Mouse (Mus musculus) forebrain, embryonic 16.5 days (tissue): ENCODE data around the gene Anapc15. TPM values are rescaled to one million over a fixed set of nuclear protein-coding genes. Genes with fewer than 3 reads are reported as not detected.

Experiments
- ATAC-seq: fragments of 200-750 bp; cut with Nextera tagmentation; 2 replicates; pipeline ENCODE4 v1.8.0; 2017; ENCODE audit warnings: mild to moderate bottlenecking, moderate library complexity
- H3K27ac ChIP-seq: fragments of 300-500 bp; sonication (generic); 2 replicates; pipeline ENCODE4 v1.5.1; 2014; ENCODE audit warnings: low read length, control low read depth
- H3K27me3 ChIP-seq: fragments of 300-500 bp; sonication (generic); replicated peaks from 2 replicates; pipeline ENCODE4 v1.6.1; 2014; ENCODE audit warnings: low read length; ENCODE audit not compliant: control insufficient read depth, insufficient read depth
- H3K36me3 ChIP-seq: fragments of 300-500 bp; sonication (generic); 2 replicates; pipeline ENCODE4 v1.6.1; 2014; ENCODE audit not compliant: control insufficient read depth, insufficient read depth
- H3K4me1 ChIP-seq: fragments of 300-500 bp; sonication (generic); replicated peaks from 2 replicates; pipeline ENCODE4 v1.6.1; 2014; ENCODE audit warnings: low read length; ENCODE audit not compliant: control insufficient read depth, insufficient read depth
- H3K4me2 ChIP-seq: fragments of 300-500 bp; sonication (generic); 2 replicates; pipeline ENCODE4 v1.6.1; 2014; ENCODE audit warnings: mild to moderate bottlenecking, low read length, control low read depth
- H3K4me3 ChIP-seq: fragments of 300-500 bp; sonication (generic); replicated peaks from 2 replicates; pipeline ENCODE4 v1.5.1; 2014; ENCODE audit warnings: mild to moderate bottlenecking, low read length, control low read depth
- H3K9ac ChIP-seq: fragments of 300-500 bp; sonication (generic); replicated peaks from 2 replicates; pipeline ENCODE4 v1.6.1; 2014; ENCODE audit warnings: low read depth, low read length, control low read depth
- H3K9me3 ChIP-seq: fragments of 300-500 bp; sonication (generic); 2 replicates; pipeline ENCODE4 v1.6.1; 2016; ENCODE audit warnings: low read length; ENCODE audit not compliant: control insufficient read depth
- WGBS: fragments of 180-500 bp; shearing (Covaris S2); extraction: QIAGEN DNeasy Blood & Tissue Kit; methylation state at CpG from one replicate; pipeline ENCODE4 v1.1.7; 2014; 5-methylcytosine and 5-hydroxymethylcytosine counted together
- polyA plus RNA-seq: library from polyadenylated mRNA; unstranded; fragments of >200 nt; fragmentation: Nextera tagmentation; extraction: Ambion mirVana; gene quantifications from 2 replicates; pipeline ENCODE4 v1.2.1, GENCODE M21; 2015

Anapc15 gene
- polyA plus RNA-seq, 1 experiment from 2014 or later = 72.3 TPM

GRCm38 (mm10) chr7:101832372-101832771, 31.1 kb upstream of the Anapc15 start:
- WGBS = 92% methylated on average over 4 of the region's 4 CpGs
- Histone ChIP-seq H3K4me3 (no peak overlapping the region), H3K9ac (no peak overlapping the region), H3K4me2 (no peak overlapping the region), H3K36me3 (peaks cover 5% of the 10 kb centered on the region; the same call in 1 of the 2 replicates), H3K27me3 (peaks cover 1% of the 10 kb centered on the region; the same call in 1 of the 2 replicates), H3K9me3 (no peaks in the 10 kb centered on the region), H3K4me1 (peaks cover 31% of the 10 kb centered on the region), H3K27ac (no peak overlapping the region)
- ATAC-seq = no peak

GRCm38 (mm10) chr7:101833352-101833751, 30.2 kb upstream of the Anapc15 start:
- ATAC-seq = no peak
- Histone ChIP-seq H3K9ac (no peak overlapping the region), H3K36me3 (peaks cover 5% of the 10 kb centered on the region; the same call in 1 of the 2 replicates), H3K4me1 (peaks cover 37% of the 10 kb centered on the region), H3K4me3 (no peak overlapping the region), H3K4me2 (no peak overlapping the region), H3K27me3 (peaks cover 2% of the 10 kb centered on the region; the same call in 1 of the 2 replicates), H3K9me3 (no peaks in the 10 kb centered on the region), H3K27ac (no peak overlapping the region)
- 61% methylated on average over 5 of the region's 5 CpGs for WGBS

- WGBS = 31% methylated on average over 3 of the region's 3 CpGs
- peaks cover 2% of the 10 kb centered on the region; the same call in 1 of the 2 replicates for H3K27me3 ChIP-seq
- peaks cover 5% of the 10 kb centered on the region; the same call in 1 of the 2 replicates for H3K36me3 ChIP-seq
- H3K4me1 ChIP-seq = peaks cover 39% of the 10 kb centered on the region
- H3K4me3 ChIP-seq = no peak overlapping the region
- no peaks in the 10 kb centered on the region for H3K9me3 ChIP-seq
- ATAC-seq = peak; percentile 70
- peak overlapping the region; percentile 64 for H3K27ac ChIP-seq
- no peak overlapping the region for H3K9ac ChIP-seq
- H3K4me2 ChIP-seq = no peak overlapping the region
These were observed 29.5 kb upstream of the Anapc15 start for GRCm38 (mm10) chr7:101833916-101834584.

- no peak overlapping the region for H3K4me3 ChIP-seq
- ATAC-seq = no peak
- WGBS = 43% methylated on average over 3 of the region's 3 CpGs
- no peaks in the 10 kb centered on the region for H3K9me3 ChIP-seq
- peaks cover 2% of the 10 kb centered on the region; the same call in 1 of the 2 replicates for H3K27me3 ChIP-seq
- peaks cover 39% of the 10 kb centered on the region for H3K4me1 ChIP-seq
- no peak overlapping the region for H3K9ac ChIP-seq
- H3K27ac ChIP-seq = no peak overlapping the region; the same call in 1 of the 2 replicates
- H3K36me3 ChIP-seq = peaks cover 5% of the 10 kb centered on the region; the same call in 1 of the 2 replicates
- H3K4me2 ChIP-seq = peak overlapping the region; percentile 9; the same call in 1 of the 2 replicates
These were observed 28.6 kb upstream of the Anapc15 start for GRCm38 (mm10) chr7:101834903-101835302.

- no peak overlapping the region for H3K27ac ChIP-seq
- ATAC-seq = no peak
- H3K27me3 ChIP-seq = peaks cover 2% of the 10 kb centered on the region; the same call in 1 of the 2 replicates
- 41% methylated on average over 5 of the region's 5 CpGs for WGBS
- peaks cover 39% of the 10 kb centered on the region for H3K4me1 ChIP-seq
- H3K4me2 ChIP-seq = peak overlapping the region; percentile 99
- no peak overlapping the region for H3K9ac ChIP-seq
- peaks cover 5% of the 10 kb centered on the region; the same call in 1 of the 2 replicates for H3K36me3 ChIP-seq
- peak overlapping the region; percentile 76 for H3K4me3 ChIP-seq
- H3K9me3 ChIP-seq = no peaks in the 10 kb centered on the region
These were observed 27.9 kb upstream of the Anapc15 start for GRCm38 (mm10) chr7:101835457-101836109.

GRCm38 (mm10) chr7:101836271-101837153, 27.0 kb upstream of the Anapc15 start:
- Histone ChIP-seq H3K27ac (peak overlapping the region; percentile 75), H3K9ac (peak overlapping the region; percentile 83), H3K4me1 (peaks cover 39% of the 10 kb centered on the region), H3K4me3 (peak overlapping the region; percentile 76), H3K4me2 (peak overlapping the region; percentile 99), H3K9me3 (no peaks in the 10 kb centered on the region), H3K36me3 (peaks cover 2% of the 10 kb centered on the region; the same call in 1 of the 2 replicates), H3K27me3 (peaks cover 2% of the 10 kb centered on the region; the same call in 1 of the 2 replicates)
- ATAC-seq = peak; percentile 29
- WGBS = 0% methylated on average over 57 of the region's 63 CpGs

GRCm38 (mm10) chr7:101837154-101837605, 26.3 kb upstream of the Anapc15 start:
- peak overlapping the region; percentile 99 for H3K4me2 ChIP-seq
- H3K9me3 ChIP-seq = no peaks in the 10 kb centered on the region
- WGBS = 0% methylated on average over 20 of the region's 20 CpGs
- H3K4me1 ChIP-seq = peaks cover 39% of the 10 kb centered on the region
- H3K36me3 ChIP-seq = no peaks in the 10 kb centered on the region
- 0 out of 2 replicates have a peak, but pooled peaks have one; percentile 1 for ATAC-seq
- H3K27me3 ChIP-seq = peaks cover 2% of the 10 kb centered on the region; the same call in 1 of the 2 replicates
- H3K9ac ChIP-seq = peak overlapping the region; percentile 83
- H3K4me3 ChIP-seq = peak overlapping the region; percentile 76
- peak overlapping the region; percentile 53 for H3K27ac ChIP-seq

GRCm38 (mm10) chr7:101837606-101838471, 25.7 kb upstream of the Anapc15 start, which contains the start of gene Inppl1:
TSS of gene Inppl1 (minus strand) at chr7:101838229.
- Histone ChIP-seq H3K9me3 (no peaks in the 10 kb centered on the region), H3K36me3 (no peaks in the 10 kb centered on the region), H3K4me3 (peak within 1 kb of the TSS; percentile 76), H3K4me2 (peak within 1 kb of the TSS; percentile 99), H3K9ac (peak within 1 kb of the TSS; percentile 83), H3K27me3 (peaks cover 2% of the 10 kb centered on the region; the same call in 1 of the 2 replicates), H3K4me1 (peaks cover 39% of the 10 kb centered on the region), H3K27ac (peak within 1 kb of the TSS; percentile 53)
- ATAC-seq = peak; percentile 70
- WGBS = under 1% methylated on average over 64 of the region's 64 CpGs
